ENCODE assay signal across 11 mouse cellular contexts in genomic region chr5:91444981-91445517, GRCm38 (mm10). TPM values are rescaled to one million over a fixed set of nuclear protein-coding genes. Genes with fewer than 3 reads are reported as not detected.
DNase-seq lines count a peak whose midpoint lies in the region; ATAC-seq and TF ChIP-seq lines count a peak whose summit lies in the region.
"Had no signal": no experiment of that assay in that cellular context is flagged by ENCODE, and none has a peak within 500 bp of the region (broad histone marks: within the 10 kb centered on the region; RNA-seq: fewer than 3 reads in every experiment).

No protein-coding gene starts in this region.

- H3K9me3 ChIP-seq in heart, embryonic 16.5 days (replicated peaks; ENCODE audit: control insufficient read depth, low read length), result no peaks in the 10 kb centered on the region

- intact Hi-C loops in left cerebral cortex, postnatal 14 days (cut with DNase I), result no loop called here
- intact Hi-C loops in left cerebral cortex, adult 2 months (cut with DNase I), result no loop called here

- 16% methylated on average over 3 of the region's 3 CpGs for WGBS in heart, embryonic 16.5 days

- no peak overlapping the region for H3K9ac ChIP-seq in heart, embryonic 16.5 days (ENCODE audit: low read length)
- H3K9ac ChIP-seq: liver, embryonic 14.5 days had no signal

- ATAC-seq in heart, embryonic 16.5 days (replicated peaks; ENCODE audit: extremely low read depth, insufficient read depth, low FRiP score), result peak; percentile 75

- H3K27me3 ChIP-seq in heart, embryonic 16.5 days (ENCODE audit: control insufficient read depth, insufficient read depth, low read length), result no peaks in the 10 kb centered on the region

- TF ChIP-seq CTCF in left cerebral cortex, adult 2 months (IDR thresholded peaks at IDR 0.05), result no peak

- no peak overlapping the region for H3K4me3 ChIP-seq in left cerebral cortex, adult 2 months
- H3K4me3 ChIP-seq in heart, embryonic 16.5 days (ENCODE audit: low read length), result no peak overlapping the region

- DNase-seq in adrenal gland, postnatal 10 days, result peak; percentile 48
- no peak for DNase-seq in adrenal gland, postnatal 25 days
- peak; percentile 38 to 76 for DNase-seq in left cerebral cortex, postnatal 14 days (ENCODE audit: low spot score in 2 of 2)
- no peak for DNase-seq in left cerebral cortex, adult 2 months (ENCODE audit: extremely low spot score in 1 of 2, low spot score in 2 of 2)
- peak; percentile 8 for DNase-seq in lung, postnatal 36 days
- DNase-seq in T-cell, adult 2 months (ENCODE audit: low spot score), result no peak
- no peak for DNase-seq in urinary bladder, adult 2 months (ENCODE audit: low spot score)
- DNase-seq: adrenal gland, adult 2 months; spleen, adult 18-20 months had no signal

- no peaks in the 10 kb centered on the region for H3K4me1 ChIP-seq in heart, embryonic 16.5 days (ENCODE audit: control insufficient read depth, insufficient read depth, low read length)

- H3K4me2 ChIP-seq in heart, embryonic 16.5 days (ENCODE audit: low read depth, low read length), result no peak overlapping the region

- H3K27ac ChIP-seq in left cerebral cortex, adult 2 months, result no peak overlapping the region
- H3K27ac ChIP-seq in heart, embryonic 16.5 days (ENCODE audit: low read length), result no peak overlapping the region
- H3K27ac ChIP-seq: liver, embryonic 14.5 days had no signal

- no peaks in the 10 kb centered on the region for H3K36me3 ChIP-seq in heart, embryonic 16.5 days (ENCODE audit: control insufficient read depth, insufficient read depth)

RNA-seq across cellular contexts. Expression of gene Btc, which starts 42.3 kb away (rescaled TPM):
- total RNA-seq in adrenal gland, postnatal 10 days (2021), result 1 to 10 TPM; 2.2 to 6.4 TPM
- 1.1 TPM in 1 of 2 replicates, not detected in the other for total RNA-seq in adrenal gland, postnatal 25 days (2021)
- total RNA-seq in left cerebral cortex, postnatal 14 days (2021), result under 1 TPM; 0.37 to 0.49 TPM
- total RNA-seq in left cerebral cortex, adult 2 months (2021), result under 1 TPM; 0.30 to 0.50 TPM
- polyA plus RNA-seq in heart, embryonic 16.5 days (2015; fragmentation: Nextera tagmentation; extraction: Ambion mirVana), result 2.7 and 2.8 TPM in 2 replicates
- polyA plus RNA-seq in urinary bladder, adult 2 months (2012; rRNA removed), result 1.7 and 2.0 TPM in 2 replicates

Comparison
In these comparisons a context has a peak if more than half of its experiments do, and no peak if none do; other contexts are left out.
1. DNase-seq: peak in adrenal gland, postnatal 10 days (single experiment), left cerebral cortex, postnatal 14 days (2 of 2) and lung, postnatal 36 days (single experiment); none in adrenal gland, postnatal 25 days (single experiment), left cerebral cortex, adult 2 months (0 of 2), T-cell, adult 2 months (single experiment) and urinary bladder, adult 2 months (single experiment).